Mouse (Mus musculus) stomach, embryonic 15.5 days (tissue): ENCODE data around the gene Nek6. TPM values are rescaled to one million over a fixed set of nuclear protein-coding genes. Genes with fewer than 3 reads are reported as not detected.

ENCODE experiments used
- ATAC-seq: fragments of 200-750 bp; cut with Nextera tagmentation; 2 replicates; pipeline ENCODE4 v1.8.0; 2017; ENCODE audit warnings: low read depth, moderate number of reproducible peaks, moderate TSS enrichment; ENCODE audit not compliant: insufficient read depth, low FRiP score
- H3K27ac ChIP-seq: fragments of 300-500 bp; sonication (generic); 2 replicates; pipeline ENCODE4 v1.5.1; 2015; ENCODE audit warnings: mild to moderate bottlenecking, inconsistent platforms
- H3K27me3 ChIP-seq: fragments of 300-500 bp; sonication (generic); replicated peaks from 2 replicates; pipeline ENCODE4 v1.6.1; 2015; ENCODE audit warnings: inconsistent platforms
- H3K36me3 ChIP-seq: fragments of 300-500 bp; sonication (generic); 2 replicates; pipeline ENCODE4 v1.6.1; 2015; ENCODE audit warnings: inconsistent platforms
- H3K4me1 ChIP-seq: fragments of 300-500 bp; sonication (generic); 2 replicates; pipeline ENCODE4 v1.6.1; 2015; ENCODE audit warnings: inconsistent platforms
- H3K4me2 ChIP-seq: fragments of 300-500 bp; sonication (generic); 2 replicates; pipeline ENCODE4 v1.6.1; 2015; ENCODE audit warnings: mild to moderate bottlenecking, inconsistent platforms
- H3K4me3 ChIP-seq: fragments of 300-500 bp; sonication (generic); replicated peaks from 2 replicates; pipeline ENCODE4 v1.5.1; 2015; ENCODE audit warnings: inconsistent platforms
- H3K9ac ChIP-seq: fragments of 300-500 bp; sonication (generic); 2 replicates; pipeline ENCODE4 v1.6.1; 2015; ENCODE audit warnings: inconsistent platforms
- H3K9me3 ChIP-seq: fragments of 300-500 bp; sonication (generic); 2 replicates; pipeline ENCODE4 v1.6.1; 2016; ENCODE audit warnings: inconsistent platforms
- WGBS: fragments of 180-500 bp; shearing (Covaris S2); methylation state at CpG from one replicate; pipeline ENCODE4 v1.1.7; 2015; 5-methylcytosine and 5-hydroxymethylcytosine counted together
- polyA plus RNA-seq: library from polyadenylated mRNA; unstranded; fragments of >200 nt; fragmentation: Nextera tagmentation; extraction: Ambion mirVana; gene quantifications from 2 replicates; pipeline ENCODE4 v1.2.1, GENCODE M21; 2015

The Nek6 gene
- polyA plus RNA-seq, 1 experiment from 2014 or later = 109 TPM

DNA sequence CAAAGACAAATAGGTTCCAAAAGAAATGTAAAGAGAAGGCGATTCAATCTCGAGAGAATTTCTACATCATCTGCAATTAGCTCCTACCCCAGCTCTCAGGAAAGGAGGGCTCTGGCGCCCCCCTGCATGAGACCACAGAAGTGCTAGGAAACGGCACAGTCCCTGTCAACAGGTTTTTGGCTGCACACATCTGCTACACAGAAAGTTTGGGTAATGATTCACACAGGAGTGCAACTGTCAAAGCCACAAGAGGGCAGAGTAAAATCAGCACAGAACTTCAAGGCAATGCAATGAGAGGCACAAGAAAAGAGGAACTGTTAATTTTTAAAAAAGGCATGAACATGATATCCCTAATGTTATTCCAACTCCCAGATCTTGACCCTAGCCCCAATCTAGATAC lies 104.6 kb downstream of the Nek6 start:
- Histone ChIP-seq H3K27ac (no peak overlapping the region), H3K9ac (no peak overlapping the region), H3K4me2 (no peak overlapping the region), H3K27me3 (no peaks in the 10 kb centered on the region), H3K4me3 (no peak overlapping the region), H3K9me3 (no peaks in the 10 kb centered on the region), H3K36me3 (peaks cover 7% of the 10 kb centered on the region; the same call in 1 of the 2 replicates), H3K4me1 (no peaks in the 10 kb centered on the region)
- no peak for ATAC-seq
- WGBS = 55% methylated on average over 4 of the region's 4 CpGs

DNA sequence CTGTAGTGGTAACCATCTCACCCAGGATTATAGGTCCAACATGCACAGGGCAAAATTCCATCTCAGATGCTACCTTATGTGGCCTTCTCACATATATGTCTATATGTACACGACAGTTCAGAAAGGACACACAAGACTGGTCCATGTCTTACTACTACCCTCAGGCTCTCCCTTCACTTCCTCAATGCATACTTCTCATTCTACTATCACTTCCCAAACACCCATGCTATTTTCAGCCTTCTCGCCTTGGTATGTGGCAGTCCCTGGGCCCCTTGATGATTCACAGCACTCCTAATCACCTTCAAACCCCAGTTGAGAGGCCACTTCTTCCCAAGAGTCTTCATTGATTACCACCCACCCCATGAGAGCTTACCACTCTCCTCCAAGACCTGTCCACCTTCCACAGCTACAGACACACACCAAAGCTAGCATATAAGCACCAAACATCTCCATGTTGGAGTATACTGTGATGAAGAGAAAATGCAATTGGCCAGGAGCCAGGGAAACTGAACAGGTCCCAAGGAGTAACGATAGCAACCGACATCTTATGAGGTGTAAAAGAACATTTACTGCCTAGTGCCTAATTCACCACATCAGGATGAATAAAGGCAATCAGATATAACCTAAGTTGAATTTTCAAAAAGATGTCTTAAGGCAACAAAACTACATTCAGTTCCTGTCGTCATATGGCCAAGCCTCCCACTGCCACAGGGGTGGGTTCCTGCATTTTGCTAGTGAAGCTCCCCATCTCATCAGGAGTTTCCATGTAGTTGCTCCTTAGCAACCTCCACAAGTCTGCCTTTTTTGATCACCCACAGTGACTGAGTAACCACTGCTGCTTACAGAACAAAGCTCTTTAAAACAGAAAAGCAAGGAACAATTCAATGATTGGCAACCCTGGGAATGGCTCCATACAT lies 105.8 kb downstream of the Nek6 start:
- no peak overlapping the region for H3K27ac ChIP-seq
- H3K27me3 ChIP-seq = no peaks in the 10 kb centered on the region
- H3K9ac ChIP-seq = no peak overlapping the region
- WGBS = 88% methylated on average over 5 of the region's 5 CpGs
- no peak for ATAC-seq
- H3K4me2 ChIP-seq = no peak overlapping the region
- no peaks in the 10 kb centered on the region for H3K9me3 ChIP-seq
- no peaks in the 10 kb centered on the region for H3K4me1 ChIP-seq
- H3K36me3 ChIP-seq = peaks cover 7% of the 10 kb centered on the region; the same call in 1 of the 2 replicates
- H3K4me3 ChIP-seq = no peak overlapping the region

DNA sequence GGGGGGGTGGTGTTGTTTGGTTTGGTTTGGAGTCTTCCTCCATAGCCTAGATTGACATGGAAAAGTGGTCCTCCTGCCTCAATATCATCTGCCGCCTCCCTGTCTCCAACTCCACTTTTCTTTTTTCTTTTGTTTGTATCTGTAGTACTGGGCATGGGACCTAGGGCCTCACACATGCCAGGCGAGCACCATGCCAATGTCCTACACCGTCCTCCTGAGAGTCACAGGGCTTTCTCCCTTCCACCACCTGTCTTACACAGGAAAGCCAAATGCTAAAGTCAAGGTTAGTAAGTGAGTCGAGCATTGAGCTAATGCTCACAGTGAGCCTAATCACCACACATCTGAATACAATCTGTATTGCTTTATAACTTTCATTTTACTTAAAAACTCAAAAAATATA lies 108.3 kb downstream of the Nek6 start:
- WGBS = 94% methylated on average over 4 of the region's 4 CpGs
- H3K4me2 ChIP-seq = no peak overlapping the region
- no peaks in the 10 kb centered on the region for H3K27me3 ChIP-seq
- peaks cover 7% of the 10 kb centered on the region; the same call in 1 of the 2 replicates for H3K36me3 ChIP-seq
- H3K9me3 ChIP-seq = no peaks in the 10 kb centered on the region
- no peak overlapping the region for H3K9ac ChIP-seq
- no peak for ATAC-seq
- no peaks in the 10 kb centered on the region for H3K4me1 ChIP-seq
- no peak overlapping the region for H3K27ac ChIP-seq
- H3K4me3 ChIP-seq = no peak overlapping the region

DNA sequence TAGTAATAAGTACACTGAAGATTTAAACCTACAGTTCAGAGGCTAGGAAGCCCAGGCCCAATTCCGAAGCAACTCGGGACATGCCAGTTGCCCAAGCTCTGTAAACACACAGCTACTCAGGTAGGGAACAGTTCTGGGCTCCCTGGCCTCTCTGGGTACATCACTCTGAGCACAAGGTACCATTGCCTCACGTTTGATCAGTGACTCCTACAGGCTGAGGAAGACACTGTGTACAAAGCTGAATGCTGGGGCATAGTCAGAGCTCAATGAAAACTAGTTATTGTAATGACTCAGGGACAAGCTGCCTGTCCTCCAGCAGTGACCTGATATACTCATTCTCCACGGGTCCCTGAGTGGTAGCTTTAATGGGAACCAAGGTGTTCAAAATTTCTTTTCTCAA lies 109.6 kb downstream of the Nek6 start:
- Histone ChIP-seq H3K27ac (no peak overlapping the region), H3K4me2 (no peak overlapping the region), H3K36me3 (peaks cover 14% of the 10 kb centered on the region; the same call in 1 of the 2 replicates), H3K9me3 (no peaks in the 10 kb centered on the region), H3K4me1 (no peaks in the 10 kb centered on the region), H3K27me3 (no peaks in the 10 kb centered on the region), H3K9ac (no peak overlapping the region), H3K4me3 (no peak overlapping the region)
- WGBS = 83% methylated on average over 4 of the region's 4 CpGs
- ATAC-seq = no peak

DNA sequence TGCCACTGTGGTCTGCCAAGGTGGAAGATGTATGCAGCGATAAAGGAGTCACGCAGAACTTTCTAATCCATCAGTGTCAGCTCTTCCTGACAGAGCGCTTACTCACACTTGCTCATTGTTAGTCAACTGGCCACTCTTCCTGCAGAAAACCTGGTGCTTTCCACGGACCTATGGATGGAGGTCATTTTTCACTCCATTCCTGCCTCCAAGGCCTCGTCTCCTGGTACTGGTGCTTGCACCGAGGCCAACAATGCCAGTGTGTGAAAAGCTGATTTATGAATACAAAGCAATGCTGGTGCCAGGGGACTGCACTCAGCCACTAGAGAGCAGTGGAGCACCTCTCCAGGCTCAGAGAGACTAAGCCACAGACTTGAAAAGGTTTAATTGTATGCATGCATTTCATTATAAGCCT lies 110.2 kb downstream of the Nek6 start:
- H3K4me1 ChIP-seq = no peaks in the 10 kb centered on the region
- peaks cover 19% of the 10 kb centered on the region; the same call in 1 of the 2 replicates for H3K36me3 ChIP-seq
- H3K9me3 ChIP-seq = no peaks in the 10 kb centered on the region
- 66% methylated on average over 6 of the region's 6 CpGs for WGBS
- no peak for ATAC-seq
- H3K27ac ChIP-seq = no peak overlapping the region
- H3K9ac ChIP-seq = no peak overlapping the region
- H3K4me2 ChIP-seq = no peak overlapping the region
- no peaks in the 10 kb centered on the region for H3K27me3 ChIP-seq
- H3K4me3 ChIP-seq = no peak overlapping the region

DNA sequence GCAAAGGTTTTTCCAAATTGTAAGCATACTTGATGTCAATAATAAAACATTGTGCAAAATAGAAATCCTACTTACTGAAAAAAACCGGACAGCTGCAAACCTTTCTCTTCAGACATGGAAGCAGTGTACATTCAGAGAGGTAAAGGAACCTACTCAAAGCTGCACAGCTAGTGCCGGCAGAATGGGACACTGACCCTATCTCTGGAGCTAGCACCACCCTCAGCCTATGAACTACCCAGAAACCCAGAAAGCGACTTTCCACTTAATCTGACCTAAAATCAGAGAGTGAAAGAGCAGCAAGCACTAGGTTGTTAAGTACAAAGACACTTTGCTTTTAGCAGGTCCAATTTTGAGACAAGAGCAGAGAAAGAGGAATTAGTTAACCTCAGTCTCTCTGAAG lies 112.0 kb downstream of the Nek6 start:
- Histone ChIP-seq H3K36me3 (peaks cover 18% of the 10 kb centered on the region; the same call in 1 of the 2 replicates), H3K4me2 (no peak overlapping the region), H3K9me3 (no peaks in the 10 kb centered on the region), H3K27me3 (no peaks in the 10 kb centered on the region), H3K9ac (no peak overlapping the region), H3K4me1 (no peaks in the 10 kb centered on the region), H3K4me3 (no peak overlapping the region), H3K27ac (no peak overlapping the region)
- 75% methylated on average over 3 of the region's 3 CpGs for WGBS
- ATAC-seq = no peak

DNA sequence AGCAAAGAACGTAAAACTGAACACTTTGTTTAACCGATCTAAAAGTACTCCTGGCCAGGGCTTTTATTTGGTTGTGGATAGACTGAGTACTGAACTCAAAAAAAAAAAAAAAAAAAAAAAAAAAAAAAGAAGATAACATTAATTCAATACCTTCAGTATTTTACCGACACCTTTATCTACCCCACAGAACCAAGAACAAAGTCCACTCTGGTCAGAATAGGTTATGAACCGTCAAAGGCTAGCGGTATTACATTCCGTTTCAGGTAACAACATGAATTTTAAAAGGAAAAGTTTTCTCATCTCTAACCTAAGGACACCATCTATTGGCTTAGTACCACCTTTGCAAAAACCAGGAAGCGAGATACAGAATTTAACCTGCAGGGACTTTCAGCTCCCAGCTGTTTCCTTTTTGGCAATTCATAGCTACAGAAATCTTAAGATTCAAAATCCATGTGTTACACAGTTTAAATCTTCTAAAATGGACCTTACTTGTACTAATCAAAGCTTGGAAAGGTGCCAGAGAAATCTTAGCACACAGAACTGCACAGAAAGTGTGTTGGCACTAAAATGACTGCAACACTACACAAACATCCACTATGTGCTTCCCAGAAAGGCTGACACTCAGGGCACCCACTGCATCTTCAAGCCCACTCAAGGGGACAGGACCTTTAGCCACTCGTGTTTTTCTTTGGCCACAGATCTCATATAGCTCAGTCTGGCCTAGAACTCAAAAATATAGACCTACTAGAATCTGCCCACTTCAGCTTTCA lies 112.6 kb downstream of the Nek6 start:
- Histone ChIP-seq H3K4me3 (no peak overlapping the region), H3K27ac (no peak overlapping the region), H3K4me1 (no peaks in the 10 kb centered on the region), H3K4me2 (no peak overlapping the region), H3K9me3 (no peaks in the 10 kb centered on the region), H3K9ac (no peak overlapping the region), H3K27me3 (no peaks in the 10 kb centered on the region), H3K36me3 (peaks cover 23% of the 10 kb centered on the region; the same call in 1 of the 2 replicates)
- ATAC-seq = no peak
- 68% methylated on average over 8 of the region's 8 CpGs for WGBS

DNA sequence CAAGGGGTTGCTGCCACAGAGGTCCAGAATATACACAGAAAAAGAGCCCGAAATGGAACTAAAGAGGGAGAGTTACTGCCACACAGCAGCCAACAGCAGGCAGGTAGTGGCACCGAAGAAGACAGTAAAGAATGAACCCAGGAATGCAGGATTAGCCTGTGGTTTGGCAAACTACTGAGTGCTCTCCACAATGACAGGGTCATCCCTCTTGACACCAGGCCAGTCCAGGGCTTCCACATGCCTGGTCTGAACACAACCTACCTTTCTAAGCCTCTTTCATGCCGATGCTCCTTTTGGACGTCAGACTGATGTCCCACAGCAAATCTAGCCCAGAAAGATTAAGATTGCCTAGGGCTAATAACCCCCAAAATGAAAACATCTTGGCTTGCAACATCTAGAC lies 117.4 kb downstream of the Nek6 start:
- Histone ChIP-seq H3K4me1 (no peaks in the 10 kb centered on the region), H3K9me3 (no peaks in the 10 kb centered on the region), H3K9ac (no peak overlapping the region), H3K4me3 (no peak overlapping the region), H3K36me3 (peaks cover 49% of the 10 kb centered on the region), H3K27ac (no peak overlapping the region), H3K4me2 (no peak overlapping the region), H3K27me3 (no peaks in the 10 kb centered on the region)
- 91% methylated on average over 4 of the region's 4 CpGs for WGBS
- no peak for ATAC-seq

DNA sequence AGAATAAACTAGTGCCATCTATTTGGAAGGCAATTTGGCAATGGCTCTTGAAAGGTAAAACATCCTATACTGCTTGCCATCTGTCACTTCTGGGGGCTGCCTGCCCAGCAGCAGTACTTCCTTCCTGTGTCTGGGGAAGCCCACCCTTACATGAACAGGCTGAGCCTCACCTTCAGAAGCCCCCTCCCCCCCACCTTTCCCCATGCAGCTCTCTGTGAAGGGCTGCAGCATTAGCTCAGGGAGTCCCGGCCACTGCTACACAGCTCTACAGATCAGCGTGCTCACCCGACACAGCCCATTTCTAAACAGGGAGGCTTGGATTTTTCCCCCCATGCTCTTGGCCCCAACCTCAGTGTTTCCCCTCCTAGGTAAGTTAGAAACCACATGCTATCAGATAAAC lies 118.0 kb downstream of the Nek6 start:
- WGBS = 96% methylated on average over 3 of the region's 3 CpGs
- ATAC-seq = no peak
- no peak overlapping the region for H3K4me3 ChIP-seq
- no peak overlapping the region for H3K27ac ChIP-seq
- no peaks in the 10 kb centered on the region for H3K27me3 ChIP-seq
- no peak overlapping the region for H3K9ac ChIP-seq
- H3K4me2 ChIP-seq = no peak overlapping the region
- no peaks in the 10 kb centered on the region for H3K9me3 ChIP-seq
- peaks cover 50% of the 10 kb centered on the region for H3K36me3 ChIP-seq
- no peaks in the 10 kb centered on the region for H3K4me1 ChIP-seq

DNA sequence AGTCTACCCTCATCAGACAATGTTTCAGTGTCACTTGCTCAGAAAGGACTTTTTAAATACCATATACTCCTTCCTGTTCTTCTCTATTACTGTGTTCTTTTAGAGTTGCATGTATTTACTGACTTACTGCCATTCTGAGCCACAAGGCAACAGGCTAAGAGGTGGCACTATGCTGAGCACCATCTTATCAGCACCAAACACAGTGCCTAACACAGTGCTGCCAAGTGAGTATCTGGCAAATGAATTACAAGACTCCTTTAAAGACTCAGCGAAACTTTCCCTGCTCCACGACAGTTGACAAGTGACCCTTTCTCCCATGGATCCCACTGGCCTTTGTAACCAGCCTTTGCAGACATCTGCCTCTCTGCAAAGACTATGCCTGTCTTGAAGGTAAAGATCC lies 119.1 kb downstream of the Nek6 start:
- Histone ChIP-seq H3K4me3 (no peak overlapping the region), H3K9me3 (no peaks in the 10 kb centered on the region), H3K9ac (no peak overlapping the region), H3K36me3 (peaks cover 50% of the 10 kb centered on the region), H3K4me2 (no peak overlapping the region), H3K4me1 (no peaks in the 10 kb centered on the region), H3K27me3 (no peaks in the 10 kb centered on the region), H3K27ac (no peak overlapping the region)
- ATAC-seq = no peak
- 88% methylated on average over 2 of the region's 2 CpGs for WGBS

DNA sequence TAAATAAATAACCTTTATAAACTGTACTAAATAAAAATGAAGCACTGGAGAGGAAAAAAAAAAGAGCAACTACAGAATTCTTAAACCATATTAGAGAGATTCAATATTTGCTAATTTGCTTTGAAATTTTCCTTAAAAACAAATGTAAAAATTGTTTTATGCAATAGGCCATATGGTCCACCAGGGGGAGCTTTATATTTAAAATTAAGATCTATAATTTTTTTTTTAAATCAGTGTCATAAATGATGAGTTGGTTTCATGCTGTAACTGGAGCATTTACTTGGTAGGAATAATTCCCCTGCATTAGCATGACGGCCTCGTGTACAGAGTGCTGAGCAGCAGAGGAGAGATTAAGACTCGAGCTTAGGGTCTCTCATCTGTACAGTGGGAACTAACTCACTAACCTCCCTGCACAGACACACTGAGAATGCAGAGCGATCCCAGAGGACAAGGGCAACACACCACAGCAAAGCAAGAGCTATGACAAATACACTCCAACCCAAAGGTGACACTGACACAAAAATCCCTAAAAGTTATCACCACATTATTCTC lies 126.3 kb downstream of the Nek6 start:
- H3K27me3 ChIP-seq = no peaks in the 10 kb centered on the region
- peaks cover 32% of the 10 kb centered on the region for H3K36me3 ChIP-seq
- H3K4me3 ChIP-seq = no peak overlapping the region
- H3K4me2 ChIP-seq = no peak overlapping the region
- no peak overlapping the region for H3K27ac ChIP-seq
- 0 out of 2 replicates have a peak, but pooled peaks cover 2% of the 10 kb centered on the region for H3K4me1 ChIP-seq
- no peak overlapping the region for H3K9ac ChIP-seq
- H3K9me3 ChIP-seq = no peaks in the 10 kb centered on the region
- ATAC-seq = no peak
- WGBS = 75% methylated on average over 4 of the region's 4 CpGs

DNA sequence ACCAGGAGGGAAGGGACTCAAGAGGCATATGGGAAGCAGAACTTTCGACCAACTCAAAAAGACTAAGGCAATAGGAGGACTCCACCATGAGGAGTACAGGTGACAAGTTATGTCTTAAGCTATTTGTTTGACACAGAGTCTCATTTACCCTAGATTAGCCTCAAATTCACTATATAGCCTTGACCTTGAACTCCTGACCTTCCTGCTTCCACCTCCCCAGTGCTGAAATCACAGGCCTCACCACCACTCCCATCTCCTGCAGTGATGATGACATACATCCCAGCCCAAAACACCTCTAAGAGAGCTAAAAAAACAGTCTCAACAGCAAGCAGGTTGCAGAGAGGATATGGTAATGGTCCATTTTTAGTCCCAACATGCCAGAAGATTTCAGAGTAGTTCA lies 130.3 kb downstream of the Nek6 start:
- Histone ChIP-seq H3K36me3 (peaks cover 18% of the 10 kb centered on the region; the same call in 1 of the 2 replicates), H3K9me3 (no peaks in the 10 kb centered on the region), H3K27me3 (no peaks in the 10 kb centered on the region), H3K4me2 (no peak overlapping the region), H3K4me1 (0 out of 2 replicates have a peak, but pooled peaks cover 4% of the 10 kb centered on the region), H3K4me3 (no peak overlapping the region), H3K27ac (no peak overlapping the region), H3K9ac (no peak overlapping the region)
- ATAC-seq = no peak
- 82% methylated on average over 1 of the region's 1 CpGs for WGBS
